Mouse (Mus musculus) kidney, postnatal 0 days (tissue): Measurements from ENCODE around the gene Pla2g4b. TPM values are rescaled to one million over a fixed set of nuclear protein-coding genes. Genes with fewer than 3 reads are reported as not detected.
A peak's percentile ranks its signal among the peaks of the same experiment; 100 is the strongest.

ENCODE experiments used
- ATAC-seq: fragments of 200-750 bp; cut with Nextera tagmentation; replicated peaks from 2 replicates; pipeline ENCODE4 v1.8.0; 2017; ENCODE audit warnings: low read depth, moderate number of reproducible peaks, moderate TSS enrichment, moderate library complexity; ENCODE audit not compliant: low FRiP score
- DNase-seq: peaks from one replicate; pipeline ENCODE4 v3.0.0-alpha.2; 2016; ENCODE audit warnings: low spot score
- H3K27ac ChIP-seq: fragments of 300-500 bp; sonication (generic); 2 replicates; pipeline ENCODE4 v1.5.1; 2014; ENCODE audit warnings: mild to moderate bottlenecking
- H3K27me3 ChIP-seq: fragments of 300-500 bp; sonication (generic); 2 replicates; pipeline ENCODE4 v1.6.1; 2014; ENCODE audit warnings: low read length, mixed read lengths; ENCODE audit not compliant: insufficient read depth
- H3K36me3 ChIP-seq: fragments of 300-500 bp; sonication (generic); 2 replicates; pipeline ENCODE4 v1.6.1; 2014; ENCODE audit warnings: low read length, mixed read lengths; ENCODE audit not compliant: insufficient read depth
- H3K4me1 ChIP-seq: fragments of 300-500 bp; sonication (generic); replicated peaks from 2 replicates; pipeline ENCODE4 v1.6.1; 2014; ENCODE audit warnings: antibody characterized with exemption, low read length, mixed read lengths; ENCODE audit not compliant: insufficient read depth
- H3K4me2 ChIP-seq: fragments of 300-500 bp; sonication (generic); 2 replicates; pipeline ENCODE4 v1.6.1; 2014; ENCODE audit warnings: mild to moderate bottlenecking, low read length, moderate library complexity, mixed read lengths
- H3K4me3 ChIP-seq: fragments of 300-500 bp; sonication (generic); replicated peaks from 2 replicates; pipeline ENCODE4 v1.5.1; 2014; ENCODE audit warnings: low read depth, low read length
- H3K9ac ChIP-seq: fragments of 300-500 bp; sonication (generic); 2 replicates; pipeline ENCODE4 v1.6.1; 2014; ENCODE audit warnings: low read depth, low read length
- H3K9me3 ChIP-seq: fragments of 300-500 bp; sonication (generic); replicated peaks from 2 replicates; pipeline ENCODE4 v1.6.1; 2016; ENCODE audit warnings: low read length, inconsistent platforms, mixed read lengths
- CTCF ChIP-seq: IDR thresholded peaks from 2 replicates; pipeline ENCODE4 v1.5.1; 2016; ENCODE audit warnings: antibody characterized with exemption, low read depth, mild to moderate bottlenecking, moderate library complexity
- WGBS: fragments of 180-500 bp; shearing (Covaris S2); extraction: QIAGEN DNeasy Blood & Tissue Kit; methylation state at CpG from one replicate; pipeline ENCODE4 v1.1.7; 2014; 5-methylcytosine and 5-hydroxymethylcytosine counted together
- polyA plus RNA-seq: library from polyadenylated mRNA; unstranded; fragments of >200 nt; fragmentation: Nextera tagmentation; extraction: Ambion mirVana; gene quantifications from 2 replicates; pipeline ENCODE4 v1.2.1, GENCODE M21; 2015

Pla2g4b gene
- polyA plus RNA-seq, 1 experiment from 2014 or later: 0.29 TPM

DNA sequence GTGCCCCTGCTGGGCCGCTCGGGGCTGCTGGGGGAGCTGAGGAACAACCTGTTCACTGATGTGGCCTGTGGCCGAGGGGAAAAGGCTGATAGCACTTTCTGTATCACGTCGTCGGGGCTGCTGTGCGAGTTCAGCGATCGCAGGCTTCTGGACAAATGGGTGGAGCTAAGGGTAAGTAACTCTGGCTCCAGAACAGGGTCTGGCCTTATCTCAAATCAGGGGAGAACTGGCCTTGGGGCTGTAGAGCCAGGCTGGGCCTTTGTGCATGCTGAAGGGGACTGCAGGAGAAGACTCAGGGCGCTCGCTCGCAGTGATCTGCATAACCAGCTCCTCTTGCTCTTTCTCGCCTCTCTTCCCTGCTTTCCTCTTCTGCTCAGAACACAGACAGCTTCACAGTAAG is 20.3 kb upstream of the Pla2g4b start:
- H3K27ac ChIP-seq: no peak overlapping the region
- peaks cover 41% of the 10 kb centered on the region for H3K36me3 ChIP-seq
- H3K4me2 ChIP-seq: no peak overlapping the region
- no peaks in the 10 kb centered on the region for H3K9me3 ChIP-seq
- H3K4me3 ChIP-seq: no peak overlapping the region
- TF ChIP-seq CTCF: no peak
- ATAC-seq: no peak
- no peak for DNase-seq
- no peaks in the 10 kb centered on the region for H3K27me3 ChIP-seq
- WGBS: 92% methylated on average over 13 of the region's 13 CpGs
- no peaks in the 10 kb centered on the region for H3K4me1 ChIP-seq
- no peak overlapping the region for H3K9ac ChIP-seq

DNA sequence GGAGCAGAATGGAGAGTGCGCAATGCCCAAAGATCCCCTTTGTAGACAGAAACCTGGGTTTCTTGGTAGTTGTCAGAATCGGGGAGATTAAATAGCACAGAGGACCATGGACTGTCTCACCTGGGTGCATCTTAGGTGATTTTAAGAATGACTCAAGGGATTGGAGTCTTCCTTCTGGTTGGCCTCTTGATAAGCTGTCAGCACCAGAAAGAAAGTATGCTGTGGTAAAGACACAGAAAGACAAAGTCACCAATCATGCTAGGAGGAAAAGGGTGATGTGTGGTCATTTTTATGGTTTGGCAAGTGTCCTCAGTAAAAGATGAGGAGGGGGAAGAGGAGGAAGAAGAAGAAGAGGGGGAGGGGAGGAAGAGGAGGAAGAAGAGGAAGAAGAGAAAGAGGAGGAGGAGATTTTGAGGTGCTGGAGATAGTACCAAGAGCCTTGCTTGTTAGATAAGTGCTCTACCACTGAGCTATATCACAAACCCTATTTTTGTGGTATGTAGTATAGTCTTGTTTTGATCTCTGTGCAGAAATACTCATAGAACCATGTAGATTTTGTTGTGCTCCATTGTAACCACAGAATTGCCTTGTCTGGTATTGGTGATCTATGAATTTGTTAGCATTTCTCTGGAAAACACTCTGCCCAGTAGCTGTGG is 19.3 kb upstream of the Pla2g4b start:
- no peak overlapping the region for H3K9ac ChIP-seq
- no peak overlapping the region for H3K4me3 ChIP-seq
- no peak for TF ChIP-seq CTCF
- H3K27ac ChIP-seq: no peak overlapping the region
- 96% methylated on average over 2 of the region's 2 CpGs for WGBS
- DNase-seq: no peak
- H3K4me1 ChIP-seq: no peaks in the 10 kb centered on the region
- ATAC-seq: no peak
- H3K27me3 ChIP-seq: no peaks in the 10 kb centered on the region
- no peaks in the 10 kb centered on the region for H3K9me3 ChIP-seq
- peaks cover 49% of the 10 kb centered on the region for H3K36me3 ChIP-seq
- no peak overlapping the region for H3K4me2 ChIP-seq

DNA sequence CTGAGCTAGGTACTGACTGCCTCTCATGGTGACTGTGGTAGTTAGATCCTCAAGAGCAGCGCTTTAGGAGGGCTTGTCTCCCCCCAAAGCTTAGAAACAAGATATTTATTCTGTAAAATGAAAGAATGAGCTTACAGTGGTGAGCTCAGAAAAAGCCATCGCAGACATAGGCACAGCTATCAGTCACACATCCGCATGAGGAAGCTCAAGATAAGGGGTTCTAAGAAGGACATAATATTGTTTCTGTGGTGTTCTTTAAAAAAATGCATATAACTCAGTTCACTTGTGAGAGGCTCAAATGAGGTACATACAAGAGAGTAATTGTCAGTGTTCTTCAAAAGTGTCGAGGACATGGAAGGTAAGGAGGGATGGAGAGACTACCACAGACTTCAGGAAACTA is 17.3 kb upstream of the Pla2g4b start:
- Histone ChIP-seq H3K27me3 (no peaks in the 10 kb centered on the region), H3K9me3 (no peaks in the 10 kb centered on the region), H3K36me3 (peaks cover 65% of the 10 kb centered on the region), H3K9ac (no peak overlapping the region), H3K4me1 (no peaks in the 10 kb centered on the region), H3K4me3 (no peak overlapping the region), H3K27ac (no peak overlapping the region), H3K4me2 (no peak overlapping the region)
- TF ChIP-seq CTCF: no peak
- DNase-seq (no peak), ATAC-seq (no peak)
- 94% methylated on average over 4 of the region's 4 CpGs for WGBS

DNA sequence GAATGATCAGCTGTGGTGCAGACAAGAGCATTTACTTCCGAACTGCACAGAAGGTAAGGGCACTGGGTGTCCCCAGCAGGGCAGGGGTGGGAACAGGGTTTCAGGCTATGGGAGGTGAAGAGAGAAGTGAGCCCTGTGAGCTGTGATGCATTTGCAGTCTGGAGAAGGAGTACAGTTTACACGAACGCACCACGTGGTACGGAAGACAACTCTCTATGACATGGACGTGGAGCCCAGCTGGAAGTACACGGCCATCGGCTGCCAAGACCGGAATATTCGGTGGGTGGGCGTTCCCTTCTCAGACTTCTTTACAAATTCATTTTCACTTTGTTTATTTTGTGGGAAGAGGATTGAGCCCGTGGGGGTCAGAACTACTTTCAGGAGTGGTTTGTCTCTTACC is 15.6 kb upstream of the Pla2g4b start:
- ATAC-seq (no peak), DNase-seq (peak; percentile 31)
- 81% methylated on average over 12 of the region's 12 CpGs for WGBS
- Histone ChIP-seq H3K9me3 (no peaks in the 10 kb centered on the region), H3K36me3 (peaks cover 82% of the 10 kb centered on the region), H3K27ac (no peak overlapping the region), H3K4me1 (no peaks in the 10 kb centered on the region), H3K27me3 (no peaks in the 10 kb centered on the region), H3K4me2 (no peak overlapping the region), H3K4me3 (no peak overlapping the region), H3K9ac (no peak overlapping the region)
- no peak for TF ChIP-seq CTCF

DNA sequence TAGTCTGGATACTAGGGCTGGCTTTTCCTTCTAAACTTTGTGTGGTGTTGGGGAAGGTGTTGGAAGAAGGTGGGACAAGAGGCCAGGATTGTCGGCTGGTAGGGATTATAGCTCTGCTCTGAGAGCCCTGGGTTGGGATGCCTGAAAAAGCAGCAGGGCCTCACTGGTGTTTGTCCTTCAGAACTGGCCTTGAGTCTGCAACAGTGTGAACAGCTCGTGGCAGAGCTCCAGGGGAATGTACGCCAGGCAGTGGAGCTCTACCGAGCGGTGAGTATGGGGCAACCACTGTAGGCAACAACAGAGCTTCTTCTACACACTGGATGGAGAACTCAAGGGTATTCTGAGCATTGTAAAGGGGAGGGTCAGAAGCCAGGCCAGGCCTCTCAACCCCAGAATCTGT is 8.9 kb upstream of the Pla2g4b start:
- Histone ChIP-seq H3K27me3 (no peaks in the 10 kb centered on the region), H3K4me1 (peaks cover 11% of the 10 kb centered on the region), H3K4me2 (no peak overlapping the region), H3K4me3 (no peak overlapping the region), H3K36me3 (peaks cover 51% of the 10 kb centered on the region), H3K9me3 (no peaks in the 10 kb centered on the region), H3K27ac (no peak overlapping the region), H3K9ac (no peak overlapping the region)
- no peak for ATAC-seq
- DNase-seq: no peak
- 82% methylated on average over 5 of the region's 5 CpGs for WGBS
- no peak for TF ChIP-seq CTCF

DNA sequence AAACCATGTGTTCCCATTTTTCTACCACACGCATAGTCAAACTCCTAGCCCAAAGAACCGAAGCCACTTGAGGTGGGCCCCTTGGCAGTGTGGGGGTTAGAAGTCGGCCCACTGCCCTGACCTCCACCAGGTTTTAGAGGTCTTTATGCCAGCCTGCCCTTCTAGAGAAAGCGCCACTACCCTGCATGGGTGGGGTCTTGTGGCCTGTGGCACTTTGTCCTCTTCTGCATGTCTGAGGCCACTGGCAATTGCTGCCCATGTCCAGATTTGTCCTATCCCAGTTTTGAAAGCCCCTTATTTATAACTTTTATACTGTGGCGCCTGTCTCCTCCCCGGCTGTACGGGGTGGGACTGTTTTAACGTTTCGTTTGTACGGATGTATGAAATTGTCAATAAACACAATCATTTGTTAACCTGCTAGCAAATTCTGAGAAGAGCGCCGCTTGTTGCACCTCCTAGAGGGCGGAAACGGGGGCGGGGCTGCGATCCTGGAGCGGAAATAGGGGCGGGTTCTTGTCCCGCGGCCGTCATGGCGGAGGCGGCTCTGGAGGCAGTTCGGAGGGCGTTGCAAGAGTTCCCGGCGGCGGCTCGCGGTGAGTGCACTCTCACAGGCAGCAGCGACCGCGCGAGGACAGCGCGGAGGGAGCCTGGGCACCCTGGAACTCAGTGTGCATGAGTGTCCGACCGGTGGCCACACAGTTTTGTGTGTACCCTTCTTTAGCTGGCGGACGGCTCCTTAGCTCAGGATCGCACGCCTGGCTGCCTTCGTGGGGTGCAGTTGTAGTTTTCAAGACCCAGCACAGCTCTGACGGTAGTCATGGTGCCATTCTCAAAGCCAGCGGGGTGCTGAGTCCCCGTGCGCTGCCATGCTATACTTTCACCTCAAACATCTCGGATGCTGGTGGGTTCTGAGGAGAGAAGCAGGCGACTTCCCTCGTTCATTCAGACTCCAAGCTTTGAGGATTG is 6.0 kb upstream of the Pla2g4b start, which contains the start of the genes Jmjd7 and Gm28042:
Gene Jmjd7, plus strand, starts transcription at position 500 of the 966 bp plus-strand sequence.
Gene Gm28042, plus strand, starts transcription at position 510 of the 966 bp plus-strand sequence.
- peak within 1 kb of the TSS; percentile 86 for H3K27ac ChIP-seq
- H3K4me2 ChIP-seq: peak within 1 kb of the TSS; percentile 61
- peaks cover 11% of the 10 kb centered on the region for H3K4me1 ChIP-seq
- peaks cover 32% of the 10 kb centered on the region for H3K36me3 ChIP-seq
- H3K27me3 ChIP-seq: no peaks in the 10 kb centered on the region
- peak; percentile 42; the same call in 1 of the 2 replicates for TF ChIP-seq CTCF
- 5% methylated on average over 50 of the region's 50 CpGs for WGBS
- peak within 1 kb of the TSS; percentile 69 for H3K9ac ChIP-seq
- H3K4me3 ChIP-seq: peak within 1 kb of the TSS; percentile 62
- DNase-seq (peak; percentile 96), ATAC-seq (peak; percentile 84)
- H3K9me3 ChIP-seq: no peaks in the 10 kb centered on the region
